Comparison of ENCODE assay signal across 16 mouse cellular contexts in genomic region chr12:114927691-114928090, GRCm38 (mm10).
"Had no signal": no experiment of that assay in that cellular context is flagged by ENCODE, and none has a peak within 500 bp of the region (broad histone marks: within the 10 kb centered on the region; RNA-seq: fewer than 3 reads in every experiment).

No protein-coding gene starts in this region.

- H3K9ac ChIP-seq: limb, embryonic 12.5 days; liver, embryonic 14.5 days; lung, embryonic 14.5 days; midbrain, embryonic 15.5 days had no signal

- H3K27ac ChIP-seq: kidney, postnatal 0 days; layer of hippocampus, adult 2 months; limb, embryonic 12.5 days; liver, embryonic 14.5 days; macrophage; midbrain, embryonic 15.5 days; stomach, postnatal 0 days had no signal

- H3K9me3 ChIP-seq: megakaryocyte, embryonic 14.5 days had no signal

- ATAC-seq: intestine, postnatal 0 days; midbrain, embryonic 15.5 days had no signal

- H3K27me3 ChIP-seq: limb, embryonic 12.5 days; megakaryocyte, embryonic 14.5 days; midbrain, embryonic 15.5 days had no signal

- H3K36me3 ChIP-seq: limb, embryonic 12.5 days; midbrain, embryonic 15.5 days had no signal

- H3K4me1 ChIP-seq: limb, embryonic 12.5 days; megakaryocyte, embryonic 14.5 days; midbrain, embryonic 15.5 days had no signal

- H3K4me2 ChIP-seq: limb, embryonic 12.5 days; lung, embryonic 14.5 days; midbrain, embryonic 11.5 days; midbrain, embryonic 15.5 days had no signal

- H3K4me3 ChIP-seq: layer of hippocampus, adult 2 months; limb, embryonic 12.5 days; megakaryocyte, embryonic 14.5 days; midbrain, embryonic 15.5 days had no signal

- DNase-seq: kidney, adult 8-10 months; kidney, postnatal 36 days; liver; lung, embryonic 14.5 days; lung, postnatal 10 days; right cerebral cortex, postnatal 25 days had no signal
